Mouse (Mus musculus) kidney, embryonic 14.5 days (tissue): Measurements from ENCODE around the gene Cbx4. TPM values are rescaled to one million over a fixed set of nuclear protein-coding genes. Genes with fewer than 3 reads are reported as not detected.

Experiments
- ATAC-seq: fragments of 200-750 bp; cut with Nextera tagmentation; 2 replicates; pipeline ENCODE4 v1.8.0; 2017; ENCODE audit warnings: moderate number of reproducible peaks, mild to moderate bottlenecking, moderate TSS enrichment, moderate library complexity; ENCODE audit not compliant: low FRiP score, low TSS enrichment
- H3K27ac ChIP-seq: fragments of 300-500 bp; sonication (generic); 2 replicates; pipeline ENCODE4 v1.5.1; 2014; ENCODE audit warnings: low read depth, mild to moderate bottlenecking, low read length, moderate library complexity, mixed read lengths
- H3K27me3 ChIP-seq: fragments of 300-500 bp; sonication (generic); 2 replicates; pipeline ENCODE4 v1.6.1; 2014; ENCODE audit warnings: mild to moderate bottlenecking, low read length; ENCODE audit not compliant: control insufficient read depth, insufficient read depth
- H3K36me3 ChIP-seq: fragments of 300-500 bp; sonication (generic); 2 replicates; pipeline ENCODE4 v1.6.1; 2014; ENCODE audit warnings: low read length, mixed read lengths; ENCODE audit not compliant: control insufficient read depth, insufficient read depth
- H3K4me1 ChIP-seq: fragments of 300-500 bp; sonication (generic); 2 replicates; pipeline ENCODE4 v1.6.1; 2014; ENCODE audit warnings: low read length, mixed read lengths; ENCODE audit not compliant: control insufficient read depth, insufficient read depth
- H3K4me2 ChIP-seq: fragments of 300-500 bp; sonication (generic); replicated peaks from 2 replicates; pipeline ENCODE4 v1.6.1; 2014; ENCODE audit warnings: low read depth, mild to moderate bottlenecking, low read length
- H3K4me3 ChIP-seq: fragments of 300-500 bp; sonication (generic); 2 replicates; pipeline ENCODE4 v1.5.1; 2014; ENCODE audit warnings: mild to moderate bottlenecking, low read length
- H3K9ac ChIP-seq: fragments of 300-500 bp; sonication (generic); 2 replicates; pipeline ENCODE4 v1.6.1; 2014; ENCODE audit warnings: low read depth, mild to moderate bottlenecking, low read length, moderate library complexity
- H3K9me3 ChIP-seq: fragments of 300-500 bp; sonication (generic); 2 replicates; pipeline ENCODE4 v1.6.1; 2016; ENCODE audit warnings: low read length; ENCODE audit not compliant: control insufficient read depth
- WGBS: fragments of 180-500 bp; shearing (Covaris S2); extraction: QIAGEN DNeasy Blood & Tissue Kit; methylation state at CpG from one replicate; pipeline ENCODE4 v1.1.7; 2014; 5-methylcytosine and 5-hydroxymethylcytosine counted together
- polyA plus RNA-seq: library from polyadenylated mRNA; unstranded; fragments of >200 nt; fragmentation: Nextera tagmentation; extraction: Ambion mirVana; gene quantifications from 2 replicates; pipeline ENCODE4 v1.2.1, GENCODE M21; 2014

Cbx4 gene
- 4.9 and 8.3 TPM in 2 replicates for polyA plus RNA-seq

DNA sequence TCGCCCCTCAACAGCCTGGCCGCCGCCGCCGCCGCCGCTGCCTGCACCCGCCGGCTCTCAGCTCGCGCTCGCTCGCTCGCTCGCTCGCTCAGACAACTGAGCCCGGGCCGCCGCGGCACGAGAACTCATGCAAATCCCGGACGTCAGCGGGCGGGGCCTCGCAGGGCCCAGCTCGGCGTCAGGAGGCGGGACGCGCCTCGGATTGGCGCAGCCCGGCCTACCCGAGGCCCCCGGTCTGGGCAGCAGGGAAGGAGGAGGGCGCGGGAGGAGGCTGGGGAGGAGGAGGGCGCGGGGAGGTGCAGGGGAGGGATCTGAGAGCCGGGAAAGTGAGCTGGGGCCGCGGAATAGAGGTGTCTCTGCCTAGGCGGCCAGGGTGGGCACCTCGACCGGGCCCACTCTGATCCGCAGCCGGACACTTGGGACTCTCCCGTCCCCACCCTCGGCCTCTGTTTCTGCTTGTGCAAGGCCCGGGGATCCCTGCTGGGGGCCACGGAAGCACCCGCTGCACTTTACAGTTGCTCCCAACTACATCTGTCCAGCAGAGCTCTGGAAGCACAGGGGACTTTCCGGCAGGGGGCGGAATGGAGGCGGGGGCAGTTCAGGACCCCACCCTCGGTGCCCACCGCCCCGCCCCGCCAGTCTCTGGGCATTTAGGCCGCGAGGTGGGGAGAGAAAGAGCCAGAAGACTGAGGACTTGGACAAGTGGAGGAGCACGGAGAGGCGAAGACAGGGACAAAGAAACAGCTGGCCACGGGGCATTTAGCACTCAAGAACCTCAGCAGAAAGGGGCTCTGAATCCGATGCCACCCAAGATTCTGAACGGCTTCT, at the start of gene Cbx4:
Gene Cbx4 (minus strand): TSS at position 78 of the 828 bp plus-strand sequence.
- H3K27me3 ChIP-seq: peaks cover 54% of the 10 kb centered on the region
- WGBS: under 1% methylated on average over 56 of the region's 67 CpGs
- peak; percentile 84 for ATAC-seq
- peak within 1 kb of the TSS; percentile 99 for H3K27ac ChIP-seq
- H3K9me3 ChIP-seq: no peaks in the 10 kb centered on the region
- peak within 1 kb of the TSS; percentile 89 for H3K4me3 ChIP-seq
- H3K4me2 ChIP-seq: peak within 1 kb of the TSS; percentile 68
- peaks cover 12% of the 10 kb centered on the region for H3K36me3 ChIP-seq
- peak within 1 kb of the TSS; percentile 91 for H3K9ac ChIP-seq
- peaks cover 56% of the 10 kb centered on the region for H3K4me1 ChIP-seq

DNA sequence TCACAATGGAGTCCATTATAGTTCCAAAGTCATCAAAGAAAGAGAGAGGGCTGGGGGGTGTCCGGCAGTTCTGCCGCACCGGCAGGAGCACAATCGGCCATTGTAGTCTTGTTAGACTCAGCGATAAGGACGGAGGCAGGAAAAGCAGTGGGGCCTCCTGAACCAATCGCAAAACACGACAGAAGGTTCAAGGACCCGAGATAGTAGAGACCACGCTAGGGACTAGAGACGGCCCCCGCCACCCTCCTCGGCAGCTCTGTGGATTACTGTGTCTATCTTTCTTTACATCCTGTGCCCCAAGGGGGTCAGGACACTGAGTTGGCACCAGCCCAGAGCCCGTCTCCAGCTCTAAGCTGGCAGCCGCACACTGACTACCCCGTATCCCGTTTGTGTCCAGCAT, 48.6 kb upstream of the Cbx4 start:
- no peaks in the 10 kb centered on the region for H3K36me3 ChIP-seq
- H3K4me3 ChIP-seq: no peak overlapping the region
- H3K4me2 ChIP-seq: no peak overlapping the region
- no peak overlapping the region; the same call in 1 of the 2 replicates for H3K27ac ChIP-seq
- peaks cover 10% of the 10 kb centered on the region for H3K4me1 ChIP-seq
- H3K27me3 ChIP-seq: 0 out of 2 replicates have a peak, but pooled peaks cover 4% of the 10 kb centered on the region
- H3K9me3 ChIP-seq: no peaks in the 10 kb centered on the region
- no peak overlapping the region for H3K9ac ChIP-seq
- 52% methylated on average over 17 of the region's 17 CpGs for WGBS
- no peak for ATAC-seq

DNA sequence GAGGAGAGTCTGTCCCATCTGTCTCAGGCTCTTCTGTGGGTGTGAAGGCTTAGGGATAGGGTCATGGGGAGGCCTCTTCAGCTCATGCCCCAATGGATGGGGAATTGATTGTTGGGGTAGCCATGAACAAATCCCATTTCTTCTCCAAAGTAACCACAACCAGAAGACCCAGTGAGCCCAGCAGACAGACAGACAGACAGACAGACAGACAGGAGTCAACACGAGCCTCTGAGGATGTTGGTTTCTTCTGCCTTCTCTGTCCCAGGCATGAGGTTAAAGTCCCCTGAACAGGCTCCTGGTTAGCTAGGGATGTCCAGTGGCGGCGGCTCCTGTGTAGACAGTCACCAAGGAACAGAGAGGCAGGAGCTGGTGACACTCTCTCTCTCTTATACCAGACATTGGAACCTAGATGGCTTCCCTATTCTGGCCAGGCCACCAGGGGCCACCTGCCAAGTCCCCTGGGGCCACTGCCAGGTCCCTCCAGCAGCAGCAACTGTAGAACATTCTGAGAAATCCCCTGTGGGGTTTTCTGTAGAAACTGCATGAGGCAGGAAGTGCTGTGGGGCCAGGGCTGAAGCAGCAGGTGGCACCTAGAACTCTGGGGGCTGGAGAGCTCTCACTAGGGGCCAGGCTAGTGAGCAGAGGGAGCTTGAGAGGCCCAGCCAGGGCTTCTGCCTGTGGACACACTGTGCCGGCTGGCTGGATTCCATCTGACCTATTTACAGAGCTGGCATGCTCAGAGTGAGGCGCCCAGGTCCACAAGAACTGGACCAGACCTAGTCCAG, 47.6 kb upstream of the Cbx4 start:
- no peak overlapping the region for H3K9ac ChIP-seq
- no peaks in the 10 kb centered on the region for H3K9me3 ChIP-seq
- H3K27me3 ChIP-seq: 0 out of 2 replicates have a peak, but pooled peaks cover 8% of the 10 kb centered on the region
- no peak for ATAC-seq
- H3K36me3 ChIP-seq: no peaks in the 10 kb centered on the region
- H3K4me2 ChIP-seq: no peak overlapping the region
- WGBS: 68% methylated on average over 5 of the region's 5 CpGs
- H3K4me1 ChIP-seq: peaks cover 10% of the 10 kb centered on the region
- H3K27ac ChIP-seq: no peak overlapping the region
- H3K4me3 ChIP-seq: no peak overlapping the region

DNA sequence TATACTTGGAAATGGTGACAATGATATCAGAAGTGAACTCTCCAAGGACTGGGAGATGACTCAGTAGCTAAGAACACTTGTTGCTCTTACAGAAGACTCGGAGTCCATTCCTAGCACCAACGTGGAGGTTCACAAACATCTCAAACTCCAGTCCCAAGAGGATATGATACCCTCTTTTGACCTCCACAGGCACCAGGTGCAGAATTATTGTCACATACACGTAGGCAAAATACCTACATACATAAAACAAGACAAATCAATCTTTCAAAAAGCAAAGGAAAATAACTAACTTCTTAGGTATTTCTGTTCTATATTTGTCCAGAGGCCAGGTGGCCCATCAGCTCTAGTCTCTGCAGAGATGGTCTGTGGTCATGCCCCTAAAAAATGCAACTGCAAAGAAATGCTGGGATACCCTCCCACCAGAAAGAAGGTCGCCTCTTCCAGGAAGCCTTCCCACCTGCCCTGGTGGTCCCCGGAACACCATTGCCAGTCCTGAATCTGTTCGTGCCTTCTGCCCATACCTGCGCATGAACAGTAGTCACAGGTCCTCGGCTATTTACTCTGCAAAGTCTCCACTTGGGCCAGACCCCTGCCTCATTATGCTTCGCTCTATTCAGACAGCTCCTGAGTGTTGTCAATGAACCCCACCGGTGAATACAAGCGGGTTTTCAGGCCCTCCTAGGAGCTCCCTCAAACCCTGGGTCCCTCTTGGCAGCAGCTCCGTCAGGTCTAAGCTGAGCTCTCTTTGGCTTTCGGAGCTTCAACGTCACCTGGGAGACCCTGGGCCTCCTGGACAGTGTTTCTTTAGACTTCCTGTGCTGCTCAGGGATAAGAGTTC, 46.4 kb upstream of the Cbx4 start:
- Histone ChIP-seq H3K27me3 (0 out of 2 replicates have a peak, but pooled peaks cover 9% of the 10 kb centered on the region), H3K4me2 (no peak overlapping the region), H3K36me3 (no peaks in the 10 kb centered on the region), H3K27ac (no peak overlapping the region), H3K4me1 (peaks cover 19% of the 10 kb centered on the region), H3K9ac (no peak overlapping the region), H3K9me3 (no peaks in the 10 kb centered on the region), H3K4me3 (no peak overlapping the region)
- WGBS: 79% methylated on average over 14 of the region's 14 CpGs
- no peak for ATAC-seq

DNA sequence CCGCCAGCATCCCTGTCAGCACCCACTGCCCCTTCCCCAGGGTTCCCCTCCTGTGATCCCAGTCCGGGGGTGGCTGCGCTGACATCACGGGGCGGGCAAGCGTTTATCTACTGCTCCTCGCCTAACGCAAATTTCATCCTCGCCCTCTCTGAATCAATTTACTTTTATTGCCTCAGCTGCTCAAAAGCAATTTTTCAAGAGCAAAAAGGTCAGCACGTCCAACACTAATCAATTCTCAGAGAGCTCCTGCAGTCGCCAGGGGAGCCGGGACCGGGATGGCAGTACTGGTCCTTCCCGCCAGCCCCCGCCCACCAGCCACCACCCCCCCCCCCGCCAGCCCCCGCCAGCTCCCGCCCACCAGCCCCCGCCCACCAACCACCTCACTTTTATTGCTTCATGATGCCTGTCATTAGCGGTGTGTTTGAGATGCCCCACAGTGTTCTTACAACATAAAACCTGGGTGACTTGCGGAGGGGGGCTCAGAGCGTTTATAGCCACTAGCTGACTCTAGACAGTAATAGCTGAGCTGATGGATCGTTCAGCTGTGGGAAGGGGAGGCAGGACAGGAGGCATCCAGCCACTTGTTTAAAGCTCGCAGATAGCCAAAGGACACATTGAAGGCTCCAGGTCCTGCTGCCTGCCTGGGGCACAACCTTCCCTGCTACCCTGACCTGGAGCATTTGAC, 44.2 kb upstream of the Cbx4 start:
- 0 out of 2 replicates have a peak, but pooled peaks cover 10% of the 10 kb centered on the region for H3K27me3 ChIP-seq
- no peak for ATAC-seq

DNA sequence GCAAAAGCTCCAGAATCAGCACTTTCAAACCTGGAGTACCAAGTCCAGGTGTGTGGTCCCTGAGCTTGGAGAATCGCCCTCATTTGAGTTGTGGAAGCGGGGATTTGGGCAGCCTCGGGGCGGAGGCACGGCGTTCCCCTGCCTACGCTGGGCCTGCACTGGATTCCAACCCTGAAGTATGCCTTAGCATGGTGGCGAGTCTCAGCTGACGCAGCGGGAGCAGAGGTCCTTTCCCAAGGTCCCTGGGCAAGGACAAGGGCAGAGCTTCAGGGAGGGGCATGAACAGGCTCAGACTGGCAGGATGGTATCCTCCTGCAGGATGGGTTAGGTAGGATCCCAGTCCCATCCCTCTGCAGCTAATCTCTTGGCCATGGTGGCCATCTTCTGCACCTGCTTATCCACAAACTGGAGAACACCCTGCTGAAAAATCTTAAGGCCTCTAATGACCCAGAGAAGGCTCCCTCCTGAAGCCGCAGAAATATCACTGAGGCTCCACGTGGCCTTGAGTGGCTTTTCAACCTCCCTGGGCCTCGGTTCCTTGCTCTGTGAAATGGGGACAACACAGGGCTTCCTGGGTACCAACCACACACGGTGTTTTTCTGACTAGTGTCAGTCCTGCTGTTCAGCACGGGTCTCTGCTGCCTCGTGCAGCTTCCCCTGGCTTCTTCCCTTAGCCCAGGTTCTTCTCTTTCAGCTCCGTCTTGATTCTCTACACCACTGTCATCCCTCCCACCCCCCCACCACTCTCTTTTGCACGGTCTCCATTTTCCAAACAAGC, 43.4 kb upstream of the Cbx4 start:
- ATAC-seq: no peak
- Histone ChIP-seq H3K4me1 (peaks cover 30% of the 10 kb centered on the region), H3K27ac (no peak overlapping the region), H3K9ac (no peak overlapping the region), H3K9me3 (no peaks in the 10 kb centered on the region), H3K4me2 (peak overlapping the region; percentile 31), H3K4me3 (no peak overlapping the region), H3K27me3 (0 out of 2 replicates have a peak, but pooled peaks cover 10% of the 10 kb centered on the region), H3K36me3 (no peaks in the 10 kb centered on the region)
- WGBS: 39% methylated on average over 18 of the region's 18 CpGs

More for the DNA sequence above, 44.2 kb upstream of the Cbx4 start:
- H3K9me3 ChIP-seq: no peaks in the 10 kb centered on the region
- H3K4me3 ChIP-seq: peak overlapping the region; percentile 10; the same call in 1 of the 2 replicates
- H3K9ac ChIP-seq: no peak overlapping the region
- no peak overlapping the region for H3K27ac ChIP-seq
- no peaks in the 10 kb centered on the region for H3K36me3 ChIP-seq
- H3K4me2 ChIP-seq: peak overlapping the region; percentile 31
- peaks cover 30% of the 10 kb centered on the region for H3K4me1 ChIP-seq
- WGBS: 3% methylated on average over 23 of the region's 24 CpGs

DNA sequence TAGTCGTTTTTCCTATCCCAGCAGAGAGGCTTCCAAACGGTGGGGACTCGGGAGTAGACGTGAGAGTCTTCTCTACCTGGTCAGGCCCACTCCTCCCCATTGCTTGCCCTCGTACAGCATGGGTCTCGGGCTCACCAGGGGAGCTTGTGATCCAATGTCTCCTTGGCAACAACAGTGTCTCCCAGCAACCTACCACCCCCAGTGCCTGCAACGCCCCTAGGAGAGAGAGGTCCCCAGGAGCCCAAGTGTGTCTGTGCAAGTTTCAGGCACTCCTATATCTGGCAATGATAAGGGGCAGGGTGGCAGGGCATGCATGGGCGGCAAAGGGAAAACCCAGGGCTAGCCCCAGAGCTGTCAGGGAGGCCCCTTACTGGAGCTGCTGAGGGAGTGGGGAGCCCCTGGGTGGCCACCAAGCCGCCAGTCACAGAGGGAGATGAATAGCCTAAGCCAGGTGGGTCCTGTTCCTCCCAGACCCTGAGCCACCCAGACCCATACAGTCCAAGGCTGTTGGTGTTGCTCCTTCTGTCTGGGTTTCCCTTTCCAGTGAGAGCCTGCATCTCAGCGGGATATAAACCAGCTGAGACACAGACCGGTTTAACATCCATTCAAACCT, 42.8 kb upstream of the Cbx4 start:
- Histone ChIP-seq H3K9me3 (no peaks in the 10 kb centered on the region), H3K9ac (no peak overlapping the region), H3K27ac (no peak overlapping the region), H3K4me2 (no peak overlapping the region), H3K27me3 (0 out of 2 replicates have a peak, but pooled peaks cover 10% of the 10 kb centered on the region), H3K36me3 (no peaks in the 10 kb centered on the region), H3K4me3 (no peak overlapping the region), H3K4me1 (peaks cover 30% of the 10 kb centered on the region)
- WGBS: 48% methylated on average over 11 of the region's 11 CpGs
- ATAC-seq: no peak; the same call in 1 of the 2 replicates
